Mouse (Mus musculus) liver, adult 2 months (tissue): Measurements from ENCODE around the gene Atg10. TPM values are rescaled to one million over a fixed set of nuclear protein-coding genes. Genes with fewer than 3 reads are reported as not detected.

ENCODE experiments used
- DNase-seq: peaks from one replicate; pipeline ENCODE4 v3.0.0-alpha.2; 2011; ENCODE audit warnings: low read depth, low spot score; ENCODE audit errors: extremely low read depth
- H3K27ac ChIP-seq: fragments of 200-500 bp; replicated peaks from 2 replicates; pipeline ENCODE4 v1.5.1; 2012; ENCODE audit warnings: low read depth, mild to moderate bottlenecking, control low read depth, inconsistent platforms, low read length; ENCODE audit not compliant: insufficient read depth
- H3K27me3 ChIP-seq: fragments of 200-500 bp; 2 replicates; pipeline ENCODE4 v1.6.1; 2012; ENCODE audit warnings: mild to moderate bottlenecking, moderate library complexity, low read length, inconsistent platforms; ENCODE audit not compliant: control insufficient read depth, insufficient read depth
- H3K36me3 ChIP-seq: fragments of 200-500 bp; 2 replicates; pipeline ENCODE4 v1.6.1; 2012; ENCODE audit warnings: low read length, inconsistent platforms; ENCODE audit not compliant: control insufficient read depth, insufficient read depth
- H3K4me1 ChIP-seq: fragments of 200-500 bp; 2 replicates; pipeline ENCODE4 v1.6.1; 2011; ENCODE audit warnings: low read length; ENCODE audit not compliant: control insufficient read depth, insufficient read depth
- H3K4me3 ChIP-seq: fragments of 200-500 bp; 2 replicates; pipeline ENCODE4 v1.5.1; 2011; ENCODE audit warnings: low read depth, mild to moderate bottlenecking, control low read depth, low read length, moderate library complexity; ENCODE audit not compliant: insufficient read depth
- H3K79me2 ChIP-seq: fragments of 200-500 bp; 2 replicates; pipeline ENCODE4 v1.6.1; 2012; ENCODE audit warnings: inconsistent platforms, mild to moderate bottlenecking, low read length, moderate library complexity; ENCODE audit not compliant: control insufficient read depth, insufficient read depth
- H3K9ac ChIP-seq: fragments of 200-500 bp; 2 replicates; pipeline ENCODE4 v1.6.1; 2012; ENCODE audit warnings: low read depth, mild to moderate bottlenecking, control low read depth, inconsistent platforms, low read length
- CTCF ChIP-seq: fragments of 200-500 bp; IDR thresholded peaks from 2 replicates; pipeline ENCODE4 v1.5.1; 2011; ENCODE audit warnings: low read depth, low read length, control low read depth
- POLR2A ChIP-seq: fragments of 200-500 bp; IDR thresholded peaks from 2 replicates; pipeline ENCODE4 v1.6.1; 2011; ENCODE audit warnings: low read length, control low read depth; ENCODE audit not compliant: insufficient read depth; ENCODE audit errors: extremely low read depth
- WGBS: fragments of 180-500 bp; shearing (Covaris S2); methylation state at CpG from one replicate; pipeline ENCODE4 v1.1.7; 2018; 5-methylcytosine and 5-hydroxymethylcytosine counted together
- polyA plus RNA-seq: library from polyadenylated mRNA; depleted of rRNA; stranded (reverse); fragments of >200 nt; gene quantifications from 2 replicates; pipeline ENCODE4 v1.2.3, GENCODE M21; 2012
- total RNA-seq: library from RNA; depleted of rRNA; stranded (reverse); fragments of >200 nt; gene quantifications from 2 replicates; pipeline ENCODE4 v1.2.3, GENCODE M21; 2014

Atg10 gene
- total and polyA plus RNA-seq, 2 experiments, result 0.94 to 5.3 TPM

- H3K36me3 ChIP-seq, result no peaks in the 10 kb centered on the region
- H3K4me1 ChIP-seq, result no peaks in the 10 kb centered on the region
- no peak for DNase-seq
- H3K4me3 ChIP-seq, result no peak overlapping the region
- TF ChIP-seq CTCF (no peak), POLR2A (no peak)
- H3K27ac ChIP-seq, result no peak overlapping the region
- no peaks in the 10 kb centered on the region for H3K27me3 ChIP-seq
- H3K9ac ChIP-seq, result no peak overlapping the region
- no peaks in the 10 kb centered on the region for H3K79me2 ChIP-seq
These were observed 183.3 kb downstream of the Atg10 start for GRCm38 (mm10) chr13:91040421-91040820.

- TF ChIP-seq POLR2A (no peak), CTCF (no peak)
- Histone ChIP-seq H3K27me3 (no peaks in the 10 kb centered on the region), H3K4me3 (no peak overlapping the region), H3K9ac (no peak overlapping the region), H3K27ac (no peak overlapping the region), H3K79me2 (no peaks in the 10 kb centered on the region), H3K4me1 (no peaks in the 10 kb centered on the region), H3K36me3 (no peaks in the 10 kb centered on the region)
- WGBS, result 64% methylated on average over 11 of the region's 11 CpGs
- no peak for DNase-seq
These were observed 184.5 kb downstream of the Atg10 start for GRCm38 (mm10) chr13:91039201-91039807.

- Histone ChIP-seq H3K27ac (no peak overlapping the region), H3K4me1 (no peaks in the 10 kb centered on the region), H3K9ac (no peak overlapping the region), H3K27me3 (no peaks in the 10 kb centered on the region), H3K36me3 (no peaks in the 10 kb centered on the region), H3K4me3 (no peak overlapping the region), H3K79me2 (no peaks in the 10 kb centered on the region)
- 85% methylated on average over 5 of the region's 5 CpGs for WGBS
- no peak for TF ChIP-seq CTCF
- no peak for TF ChIP-seq POLR2A
- no peak for DNase-seq
These were observed 185.1 kb downstream of the Atg10 start for GRCm38 (mm10) chr13:91038636-91039035.

GRCm38 (mm10) chr13:91038034-91038433, 185.7 kb downstream of the Atg10 start:
- H3K27me3 ChIP-seq, result no peaks in the 10 kb centered on the region
- no peak overlapping the region for H3K27ac ChIP-seq
- H3K36me3 ChIP-seq, result no peaks in the 10 kb centered on the region
- DNase-seq, result no peak
- no peak overlapping the region for H3K9ac ChIP-seq
- TF ChIP-seq CTCF, result no peak
- TF ChIP-seq POLR2A, result no peak
- no peaks in the 10 kb centered on the region for H3K79me2 ChIP-seq
- WGBS, result 92% methylated on average over 3 of the region's 3 CpGs
- H3K4me1 ChIP-seq, result no peaks in the 10 kb centered on the region
- H3K4me3 ChIP-seq, result no peak overlapping the region

DNA sequence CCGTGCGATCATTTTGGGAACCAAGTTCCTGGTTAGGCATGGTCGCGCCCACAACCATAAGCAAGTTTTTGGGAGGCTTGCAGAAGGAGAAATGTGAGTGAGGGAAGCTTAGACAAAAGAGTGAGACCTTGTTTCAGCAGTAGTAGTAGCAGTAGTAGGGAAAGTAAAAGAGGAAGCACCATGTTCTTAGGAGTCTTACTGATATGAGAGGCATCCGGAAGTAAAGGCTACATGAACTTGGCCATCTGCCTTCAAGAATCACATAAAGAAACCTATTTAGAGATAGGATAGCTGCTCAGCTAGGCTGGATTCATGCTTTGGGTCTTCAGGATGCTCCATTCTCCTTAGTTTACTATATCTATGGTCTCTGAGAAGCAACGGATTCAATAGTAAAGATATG, 186.4 kb downstream of the Atg10 start:
- 92% methylated on average over 6 of the region's 6 CpGs for WGBS
- H3K79me2 ChIP-seq, result no peaks in the 10 kb centered on the region
- no peak overlapping the region for H3K27ac ChIP-seq
- no peaks in the 10 kb centered on the region for H3K27me3 ChIP-seq
- no peaks in the 10 kb centered on the region for H3K36me3 ChIP-seq
- no peak for TF ChIP-seq CTCF
- no peak for TF ChIP-seq POLR2A
- no peak overlapping the region for H3K4me3 ChIP-seq
- no peak for DNase-seq
- no peaks in the 10 kb centered on the region for H3K4me1 ChIP-seq
- H3K9ac ChIP-seq, result no peak overlapping the region

- no peaks in the 10 kb centered on the region for H3K36me3 ChIP-seq
- no peak for DNase-seq
- H3K4me3 ChIP-seq, result no peak overlapping the region
- H3K9ac ChIP-seq, result no peak overlapping the region
- H3K4me1 ChIP-seq, result no peaks in the 10 kb centered on the region
- no peaks in the 10 kb centered on the region for H3K27me3 ChIP-seq
- no peak overlapping the region for H3K27ac ChIP-seq
- no peaks in the 10 kb centered on the region for H3K79me2 ChIP-seq
- WGBS, result 79% methylated on average over 2 of the region's 2 CpGs
- TF ChIP-seq CTCF (no peak), POLR2A (no peak)
These were observed 191.9 kb downstream of the Atg10 start for GRCm38 (mm10) chr13:91031836-91032235.
